Mouse (Mus musculus) frontal cortex, postnatal 25 days (tissue): ENCODE results near the gene Stx8.

Experiments used
- DNase-seq, 2 experiments: peaks; one replicate each; pipeline ENCODE4 v3.0.0; 2022; ENCODE audit warnings: low spot score in 2 of 2

The Stx8 gene

DNA sequence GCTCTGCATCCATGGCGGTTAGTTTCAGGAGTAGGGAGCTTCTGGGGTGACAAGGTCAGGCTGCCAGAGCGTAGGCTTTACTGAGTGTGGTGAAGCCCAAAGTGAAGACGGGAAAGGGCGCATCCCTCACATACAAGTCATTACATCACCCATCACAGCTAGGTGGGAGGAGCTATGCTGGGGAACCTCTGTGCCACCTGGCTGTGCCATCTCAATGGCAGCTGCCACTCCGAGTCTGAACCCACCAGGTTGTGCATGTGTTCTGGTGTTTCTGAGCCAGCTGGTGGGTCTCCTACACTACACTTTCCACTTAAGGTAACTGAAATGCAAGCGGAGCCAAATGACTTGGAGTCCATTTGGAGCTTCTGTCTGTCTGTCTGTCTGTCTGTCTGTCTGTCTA is 261.8 kb downstream of the Stx8 start:
- no peak for DNase-seq

DNA sequence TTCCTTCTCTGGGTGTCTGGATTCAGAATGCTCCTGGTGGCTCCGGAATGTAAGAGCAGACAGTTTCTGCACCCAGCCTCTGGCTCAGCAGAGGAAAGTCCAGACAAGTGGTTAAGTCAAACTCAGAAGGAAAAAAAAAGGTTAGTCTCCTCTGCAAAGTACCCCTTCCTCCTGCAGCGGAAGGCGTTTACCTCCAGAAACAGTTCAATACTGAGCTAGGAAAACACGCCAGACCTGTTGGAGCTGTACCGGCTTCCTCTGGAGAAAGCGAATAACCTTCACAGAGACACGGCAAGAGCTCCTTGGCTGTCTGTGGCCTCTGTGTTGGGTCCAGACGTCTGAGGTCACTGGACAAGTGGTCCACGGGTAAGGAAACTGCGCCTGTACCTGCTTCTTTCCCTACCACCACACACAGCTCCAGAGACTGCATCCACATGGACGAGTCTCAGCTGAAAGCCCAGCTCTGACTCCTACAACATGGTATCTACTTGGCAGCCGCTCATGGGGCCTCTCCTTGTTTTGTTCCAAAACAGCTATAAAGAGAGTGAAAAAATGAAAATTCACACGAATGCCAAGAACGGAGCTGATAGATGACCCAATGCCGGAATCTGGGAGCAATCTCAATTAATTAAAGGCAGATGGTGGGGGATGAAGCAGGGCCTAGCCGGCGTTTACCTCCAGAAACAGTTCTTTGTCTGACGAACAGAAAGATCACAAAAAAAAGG is 263.1 kb downstream of the Stx8 start:
- no peak for DNase-seq

DNA sequence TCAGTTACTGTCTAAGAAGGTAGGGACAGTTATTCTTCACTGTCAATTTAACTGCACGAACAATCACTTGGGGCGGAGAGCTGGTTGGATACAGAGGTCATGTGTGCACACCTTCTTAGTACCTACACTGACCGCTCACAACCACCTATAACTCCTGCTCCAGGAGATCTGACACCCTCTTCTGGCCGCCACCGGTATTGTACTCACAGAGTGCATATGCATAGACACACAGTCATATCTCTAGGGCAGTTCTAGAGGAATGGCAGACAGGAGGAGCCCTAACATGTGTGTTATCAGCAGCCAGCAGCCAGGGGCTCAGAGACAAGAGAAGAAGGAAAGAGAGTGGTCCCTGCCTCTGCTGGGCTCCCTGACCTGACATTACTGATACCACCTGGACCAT is 265.6 kb downstream of the Stx8 start:
- DNase-seq, result no peak

DNA sequence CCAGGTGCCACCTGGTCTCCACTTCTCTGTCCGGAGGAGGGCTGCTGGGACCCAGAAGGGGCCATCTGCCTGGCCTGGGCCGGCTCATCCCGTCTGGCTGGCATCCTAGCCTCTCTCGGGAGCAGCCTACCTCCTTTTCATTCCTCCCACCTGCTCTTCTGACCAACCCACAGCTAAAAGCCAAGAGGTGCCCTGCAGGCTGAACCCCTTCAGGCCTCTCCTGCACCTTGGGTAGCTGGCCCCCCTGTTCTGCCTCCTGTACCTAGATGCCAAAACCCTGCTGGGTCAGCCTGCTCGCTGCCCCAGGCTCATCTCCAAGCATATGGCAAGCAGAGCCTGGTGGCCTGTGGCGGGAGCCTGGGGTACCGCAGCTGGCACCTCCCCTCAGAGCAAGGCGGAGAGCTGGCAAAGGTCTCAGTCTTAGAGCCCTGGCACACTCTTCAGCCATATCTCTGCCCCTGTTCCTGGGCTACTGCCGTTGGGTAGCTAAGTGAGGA is 267.5 kb downstream of the Stx8 start:
- DNase-seq, result no peak

DNA sequence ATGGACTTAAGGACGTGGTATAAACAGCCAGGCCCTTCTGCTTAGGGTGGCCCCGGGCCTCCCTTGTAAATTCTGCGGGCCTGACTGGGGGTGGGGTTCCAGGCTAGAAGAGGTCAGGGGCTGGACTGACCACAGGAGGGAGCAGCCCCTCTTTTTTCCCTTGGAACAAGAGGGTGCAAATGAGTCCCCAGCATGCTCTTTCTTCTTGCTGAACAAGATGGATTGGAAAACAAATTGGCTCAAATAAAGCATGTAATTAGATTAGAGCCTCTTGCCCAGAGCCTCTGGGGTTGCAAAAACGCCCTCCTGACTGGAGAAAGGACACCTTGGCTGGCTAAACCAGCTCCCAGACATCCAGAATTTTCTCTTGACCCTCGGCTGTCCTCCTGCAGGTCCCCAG is 273.8 kb downstream of the Stx8 start:
- DNase-seq, result no peak

- no peak for DNase-seq
These were observed 278.4 kb downstream of the Stx8 start for GRCm38 (mm10) chr11:68244254-68244991.

DNA sequence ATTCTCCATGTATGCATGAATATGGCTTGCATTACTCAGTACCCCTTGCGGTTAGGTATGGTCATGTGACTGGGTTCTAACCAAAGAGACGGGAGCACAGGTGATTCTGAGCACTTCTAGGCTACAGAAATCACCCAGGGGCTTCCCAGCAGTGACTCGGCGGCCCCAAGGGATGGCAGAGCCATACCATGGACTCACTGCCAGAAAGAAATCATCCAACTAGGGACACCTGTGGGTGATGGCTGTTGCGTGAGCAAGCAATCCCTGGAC is 278.9 kb downstream of the Stx8 start:
- DNase-seq, result no peak

DNA sequence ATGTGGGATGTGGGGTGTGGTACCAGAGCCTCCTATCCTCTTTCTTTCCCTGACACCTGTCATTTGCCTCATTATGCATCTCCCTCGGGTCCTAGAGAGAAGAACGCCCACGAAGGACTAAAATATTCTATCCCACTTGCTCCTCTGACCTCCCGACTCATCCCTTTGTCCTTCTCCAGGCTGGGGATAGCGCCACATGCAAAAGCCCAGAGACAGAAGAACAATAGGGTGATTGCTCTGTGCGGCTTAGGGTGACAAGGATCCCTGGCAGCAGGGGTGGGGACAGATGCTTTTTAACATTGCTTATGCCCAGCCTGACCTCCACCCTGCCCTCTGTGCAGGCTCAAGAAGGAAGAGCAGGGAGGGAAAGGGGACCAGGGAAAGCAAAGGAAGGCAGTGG is 281.9 kb downstream of the Stx8 start:
- no peak for DNase-seq

DNA sequence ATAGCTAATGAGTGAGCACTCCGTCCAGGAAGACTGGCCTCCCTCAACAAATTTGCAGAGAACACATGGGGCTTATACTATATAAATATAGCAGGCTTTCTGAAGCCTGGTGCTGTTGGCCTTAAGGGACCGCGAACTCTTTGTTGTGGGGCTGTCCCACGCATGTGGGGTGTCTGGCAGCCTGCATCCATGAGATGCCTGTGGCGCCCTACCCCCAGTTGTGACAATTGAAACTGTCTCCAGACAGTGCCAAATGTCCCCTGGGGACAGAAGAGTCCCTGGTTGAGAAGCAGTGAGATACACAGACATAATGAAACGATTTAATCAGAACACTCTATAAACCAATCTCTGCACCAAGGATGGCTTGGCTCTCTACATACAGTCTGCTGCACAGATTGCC is 284.1 kb downstream of the Stx8 start:
- DNase-seq, result no peak

- DNase-seq, result no peak
These were observed 287.5 kb downstream of the Stx8 start for GRCm38 (mm10) chr11:68253531-68253930.
